Mouse (Mus musculus): Measurements from ENCODE around the gene Zmynd8. TPM values are rescaled to one million over a fixed set of nuclear protein-coding genes. Genes with fewer than 3 reads are reported as not detected.

Zmynd8 gene
- polyA plus RNA-seq, 1 experiment from 2014 or later, result 45.3 TPM

GRCm38 (mm10) chr2:165860962-165861682 is 37.7 kb downstream of the Zmynd8 start:
- no peak overlapping the region for H3K9ac ChIP-seq (ENCODE audit: low read length)
- no peaks in the 10 kb centered on the region for H3K27me3 ChIP-seq (ENCODE audit: control insufficient read depth, insufficient read depth, low read length)
- H3K4me3 ChIP-seq (replicated peaks; ENCODE audit: low read length), result no peak overlapping the region
- H3K27ac ChIP-seq (ENCODE audit: low read length), result peak overlapping the region; percentile 57
- WGBS, result 86% methylated on average over 20 of the region's 20 CpGs
- no peak overlapping the region for H3K4me2 ChIP-seq (ENCODE audit: low read depth, low read length)
- H3K36me3 ChIP-seq (ENCODE audit: control insufficient read depth, insufficient read depth, low read length), result no peaks in the 10 kb centered on the region
- ATAC-seq (ENCODE audit: insufficient read depth, low FRiP score), result no peak
- H3K9me3 ChIP-seq (replicated peaks; ENCODE audit: control insufficient read depth, low read length), result no peaks in the 10 kb centered on the region
- peaks cover 53% of the 10 kb centered on the region for H3K4me1 ChIP-seq (ENCODE audit: control insufficient read depth, insufficient read depth, low read length)

GRCm38 (mm10) chr2:165860447-165860846 is 38.4 kb downstream of the Zmynd8 start:
- Histone ChIP-seq H3K9ac (ENCODE audit: low read length) (no peak overlapping the region), H3K4me2 (ENCODE audit: low read depth, low read length) (no peak overlapping the region), H3K27ac (ENCODE audit: low read length) (no peak overlapping the region), H3K36me3 (ENCODE audit: control insufficient read depth, insufficient read depth, low read length) (no peaks in the 10 kb centered on the region), H3K9me3 (replicated peaks; ENCODE audit: control insufficient read depth, low read length) (no peaks in the 10 kb centered on the region), H3K27me3 (ENCODE audit: control insufficient read depth, insufficient read depth, low read length) (no peaks in the 10 kb centered on the region), H3K4me1 (ENCODE audit: control insufficient read depth, insufficient read depth, low read length) (peaks cover 58% of the 10 kb centered on the region), H3K4me3 (replicated peaks; ENCODE audit: low read length) (no peak overlapping the region)
- 95% methylated on average over 6 of the region's 6 CpGs for whole genome bisulfite sequencing
- no peak for ATAC-seq (ENCODE audit: insufficient read depth, low FRiP score)

- Histone ChIP-seq H3K36me3 (ENCODE audit: control insufficient read depth, insufficient read depth, low read length) (no peaks in the 10 kb centered on the region), H3K4me1 (ENCODE audit: control insufficient read depth, insufficient read depth, low read length) (peaks cover 69% of the 10 kb centered on the region), H3K27ac (ENCODE audit: low read length) (peak overlapping the region; percentile 99), H3K9me3 (replicated peaks; ENCODE audit: control insufficient read depth, low read length) (no peaks in the 10 kb centered on the region), H3K4me2 (ENCODE audit: low read depth, low read length) (peak overlapping the region; percentile 49), H3K27me3 (ENCODE audit: control insufficient read depth, insufficient read depth, low read length) (no peaks in the 10 kb centered on the region), H3K9ac (ENCODE audit: low read length) (peak overlapping the region; percentile 74), H3K4me3 (replicated peaks; ENCODE audit: low read length) (peak overlapping the region; percentile 17; the same call in 1 of the 2 replicates)
- WGBS, result 17% methylated on average over 12 of the region's 12 CpGs
- ATAC-seq (ENCODE audit: insufficient read depth, low FRiP score), result no peak
These were observed 40.1 kb downstream of the Zmynd8 start for GRCm38 (mm10) chr2:165858453-165859384.

GRCm38 (mm10) chr2:165857841-165858426 is 40.9 kb downstream of the Zmynd8 start:
- peak overlapping the region; percentile 17; the same call in 1 of the 2 replicates for H3K4me3 ChIP-seq (replicated peaks; ENCODE audit: low read length)
- WGBS, result 3% methylated on average over 22 of the region's 22 CpGs
- H3K9ac ChIP-seq (ENCODE audit: low read length), result peak overlapping the region; percentile 74
- peak overlapping the region; percentile 49 for H3K4me2 ChIP-seq (ENCODE audit: low read depth, low read length)
- peak overlapping the region; percentile 99 for H3K27ac ChIP-seq (ENCODE audit: low read length)
- H3K36me3 ChIP-seq (ENCODE audit: control insufficient read depth, insufficient read depth, low read length), result no peaks in the 10 kb centered on the region
- peaks cover 77% of the 10 kb centered on the region for H3K4me1 ChIP-seq (ENCODE audit: control insufficient read depth, insufficient read depth, low read length)
- peak; percentile 39; the same call in 1 of the 2 replicates for ATAC-seq (ENCODE audit: insufficient read depth, low FRiP score)
- no peaks in the 10 kb centered on the region for H3K27me3 ChIP-seq (ENCODE audit: control insufficient read depth, insufficient read depth, low read length)
- no peaks in the 10 kb centered on the region for H3K9me3 ChIP-seq (replicated peaks; ENCODE audit: control insufficient read depth, low read length)

- peak; percentile 57 for ATAC-seq (ENCODE audit: insufficient read depth, low FRiP score)
- Histone ChIP-seq H3K9me3 (replicated peaks; ENCODE audit: control insufficient read depth, low read length) (no peaks in the 10 kb centered on the region), H3K4me1 (ENCODE audit: control insufficient read depth, insufficient read depth, low read length) (peaks cover 82% of the 10 kb centered on the region), H3K9ac (ENCODE audit: low read length) (peak overlapping the region; percentile 74), H3K27ac (ENCODE audit: low read length) (peak overlapping the region; percentile 99), H3K36me3 (ENCODE audit: control insufficient read depth, insufficient read depth, low read length) (no peaks in the 10 kb centered on the region), H3K4me2 (ENCODE audit: low read depth, low read length) (peak overlapping the region; percentile 49), H3K27me3 (ENCODE audit: control insufficient read depth, insufficient read depth, low read length) (no peaks in the 10 kb centered on the region), H3K4me3 (replicated peaks; ENCODE audit: low read length) (peak overlapping the region; percentile 17; the same call in 1 of the 2 replicates)
- WGBS, result 16% methylated on average over 4 of the region's 4 CpGs
These were observed 41.4 kb downstream of the Zmynd8 start for GRCm38 (mm10) chr2:165857395-165857831.

GRCm38 (mm10) chr2:165856611-165857200 is 42.1 kb downstream of the Zmynd8 start:
- H3K36me3 ChIP-seq (ENCODE audit: control insufficient read depth, insufficient read depth, low read length), result no peaks in the 10 kb centered on the region
- ATAC-seq (ENCODE audit: insufficient read depth, low FRiP score), result no peak
- 67% methylated on average over 7 of the region's 7 CpGs for WGBS
- H3K9me3 ChIP-seq (replicated peaks; ENCODE audit: control insufficient read depth, low read length), result no peaks in the 10 kb centered on the region
- peaks cover 80% of the 10 kb centered on the region for H3K4me1 ChIP-seq (ENCODE audit: control insufficient read depth, insufficient read depth, low read length)
- no peak overlapping the region for H3K4me3 ChIP-seq (replicated peaks; ENCODE audit: low read length)
- H3K9ac ChIP-seq (ENCODE audit: low read length), result peak overlapping the region; percentile 74; the same call in 1 of the 2 replicates
- H3K27me3 ChIP-seq (ENCODE audit: control insufficient read depth, insufficient read depth, low read length), result no peaks in the 10 kb centered on the region
- H3K4me2 ChIP-seq (ENCODE audit: low read depth, low read length), result peak overlapping the region; percentile 49; the same call in 1 of the 2 replicates
- peak overlapping the region; percentile 99 for H3K27ac ChIP-seq (ENCODE audit: low read length)

- H3K27ac ChIP-seq (ENCODE audit: low read length), result peak overlapping the region; percentile 99
- 0 out of 2 replicates have a peak overlapping the region, but pooled peaks have one; percentile 9 for H3K4me2 ChIP-seq (ENCODE audit: low read depth, low read length)
- 38% methylated on average over 6 of the region's 6 CpGs for WGBS
- no peaks in the 10 kb centered on the region for H3K36me3 ChIP-seq (ENCODE audit: control insufficient read depth, insufficient read depth, low read length)
- peak; percentile 30; the same call in 1 of the 2 replicates for ATAC-seq (ENCODE audit: insufficient read depth, low FRiP score)
- H3K4me1 ChIP-seq (ENCODE audit: control insufficient read depth, insufficient read depth, low read length), result peaks cover 85% of the 10 kb centered on the region
- H3K27me3 ChIP-seq (ENCODE audit: control insufficient read depth, insufficient read depth, low read length), result no peaks in the 10 kb centered on the region
- H3K9me3 ChIP-seq (replicated peaks; ENCODE audit: control insufficient read depth, low read length), result no peaks in the 10 kb centered on the region
- no peak overlapping the region for H3K4me3 ChIP-seq (replicated peaks; ENCODE audit: low read length)
- H3K9ac ChIP-seq (ENCODE audit: low read length), result peak overlapping the region; percentile 43; the same call in 1 of the 2 replicates
These were observed 43.0 kb downstream of the Zmynd8 start for GRCm38 (mm10) chr2:165855641-165856301.
